Mouse (Mus musculus) small intestine, adult 2 months (tissue): ENCODE measurements around the gene Slc34a3.

Experiments used
- CTCF ChIP-seq: fragments of 200-500 bp; IDR thresholded peaks from 2 replicates; pipeline ENCODE4 v1.5.1; 2012; ENCODE audit warnings: low read depth, mild to moderate bottlenecking, control low read depth, inconsistent platforms, low read length, moderate library complexity, mixed read lengths; ENCODE audit not compliant: insufficient replicate concordance, insufficient read length; ENCODE audit errors: extremely low read depth
- POLR2A ChIP-seq: fragments of 200-500 bp; IDR thresholded peaks from 2 replicates; pipeline ENCODE4 v1.6.1; 2012; ENCODE audit warnings: low read depth, mild to moderate bottlenecking, control low read depth, inconsistent platforms, low read length, moderate library complexity

DNA sequence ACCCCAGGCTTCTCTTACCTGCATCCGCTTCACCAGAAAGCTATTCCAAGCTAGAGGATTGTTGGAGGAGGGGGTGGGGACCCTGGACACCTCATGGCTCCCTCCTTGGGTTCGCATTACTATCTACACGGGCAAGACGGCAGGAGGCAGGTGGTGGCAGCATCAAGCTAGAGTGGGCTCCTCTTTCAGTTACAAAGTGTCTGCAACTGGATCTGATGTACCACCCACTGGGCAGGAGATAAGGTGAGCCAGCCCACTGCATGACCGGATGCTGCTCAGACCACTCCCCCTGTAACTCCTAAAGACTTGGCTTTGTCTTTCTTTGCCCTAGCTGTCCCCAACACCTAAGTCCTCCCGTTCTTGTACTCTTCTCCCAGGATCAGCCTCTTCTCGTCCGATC lies 2.5 kb upstream of the Slc34a3 start, which contains the start of gene Rnf224:
- TF ChIP-seq POLR2A: no peak
- TF ChIP-seq CTCF: no peak
